Mouse (Mus musculus) regulatory T cell (primary cell): ENCODE data around the gene Arhgap23.

Source experiments
- in situ Hi-C: fragments of 300-600 bp; cut with MboI, MseI; formaldehyde crosslinking; loops from one replicate; pipeline ENCODE4 v1.15.1; 2025; ENCODE audit warnings: high pct_unique_total_duplicates

Arhgap23 gene

DNA sequence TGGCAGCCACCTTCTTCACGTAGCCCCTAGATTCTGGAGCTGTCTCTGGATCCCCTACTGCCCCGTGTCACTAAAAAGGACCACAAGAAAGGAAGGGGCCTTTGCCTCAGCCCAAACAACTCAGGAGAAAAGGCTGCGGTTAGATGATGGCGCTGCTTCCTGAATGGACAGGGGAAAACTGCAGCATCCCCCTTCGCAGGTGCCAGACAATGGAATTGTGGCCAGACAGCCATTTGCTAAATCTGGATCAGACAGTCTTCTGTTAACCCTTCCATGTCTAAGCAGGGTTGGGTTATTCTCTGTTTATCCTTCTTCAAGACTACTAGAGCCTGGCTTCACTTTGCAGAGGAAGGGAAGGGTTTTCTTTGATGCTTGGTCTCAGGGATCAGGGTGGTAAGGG, 115.6 kb downstream of the Arhgap23 start:
- in situ Hi-C loops = no loop called here

DNA sequence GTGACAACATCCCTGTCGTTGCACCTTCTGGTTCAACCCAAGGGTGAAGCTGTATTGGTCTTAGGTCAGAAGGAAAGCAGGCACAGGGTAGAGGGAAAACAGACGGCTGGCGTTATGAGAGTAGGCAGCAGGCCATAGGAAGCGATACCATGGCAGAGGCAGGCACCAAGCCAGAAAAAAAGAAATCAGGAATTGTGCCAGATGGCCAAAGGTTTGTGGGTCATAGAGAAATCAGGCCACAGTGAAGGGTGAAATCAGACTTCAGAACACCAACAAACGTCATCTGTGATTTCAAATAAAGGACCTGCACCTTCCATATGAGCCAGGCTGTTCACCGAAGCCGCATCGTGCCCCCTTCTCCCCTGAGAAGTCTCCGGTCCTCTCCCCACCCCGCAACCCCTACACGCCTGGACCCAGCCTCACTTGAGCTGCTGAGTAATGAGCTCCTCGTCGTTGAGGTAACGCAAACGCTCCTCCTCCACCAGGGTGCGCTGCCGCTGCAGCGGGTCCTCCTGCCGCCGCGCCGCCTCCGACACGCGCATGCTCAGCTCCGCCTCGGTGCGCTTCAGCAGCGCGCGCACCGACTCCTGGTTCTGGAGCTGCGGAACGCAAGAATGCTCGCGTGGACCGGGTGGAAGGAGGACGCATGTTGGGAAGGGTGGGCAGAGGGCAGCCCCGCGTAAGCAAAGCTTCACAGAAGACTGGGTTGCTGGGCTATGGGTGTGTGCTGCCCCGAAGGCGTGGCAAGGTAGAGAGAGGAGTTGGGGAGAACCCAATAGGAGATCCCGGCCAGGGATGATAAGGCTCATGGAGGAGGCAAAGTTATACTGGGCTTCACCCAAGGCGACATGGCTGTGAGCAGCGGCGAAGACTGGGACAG, 116.3 kb downstream of the Arhgap23 start:
- in situ Hi-C loops = no loop called here

DNA sequence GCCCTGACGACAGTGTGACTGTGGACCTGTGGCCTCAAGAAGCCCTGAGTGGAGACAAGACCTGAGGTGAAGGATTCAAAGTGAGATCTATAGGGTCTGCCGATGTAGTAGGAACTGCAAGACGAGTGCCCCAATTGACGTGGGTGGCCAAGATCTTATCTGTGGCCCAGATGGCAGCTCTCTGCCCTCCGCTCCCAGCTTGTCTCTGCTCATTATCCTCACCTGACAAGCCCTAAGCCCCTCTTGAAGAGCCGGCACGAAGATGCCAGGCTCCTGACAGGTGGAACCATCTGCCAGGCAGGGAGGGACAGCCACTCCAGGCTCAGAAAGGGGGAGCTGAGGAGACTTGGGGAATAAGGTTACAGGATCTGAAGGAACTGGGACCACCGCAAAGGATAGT, 117.0 kb downstream of the Arhgap23 start:
- in situ Hi-C loops = no loop called here

DNA sequence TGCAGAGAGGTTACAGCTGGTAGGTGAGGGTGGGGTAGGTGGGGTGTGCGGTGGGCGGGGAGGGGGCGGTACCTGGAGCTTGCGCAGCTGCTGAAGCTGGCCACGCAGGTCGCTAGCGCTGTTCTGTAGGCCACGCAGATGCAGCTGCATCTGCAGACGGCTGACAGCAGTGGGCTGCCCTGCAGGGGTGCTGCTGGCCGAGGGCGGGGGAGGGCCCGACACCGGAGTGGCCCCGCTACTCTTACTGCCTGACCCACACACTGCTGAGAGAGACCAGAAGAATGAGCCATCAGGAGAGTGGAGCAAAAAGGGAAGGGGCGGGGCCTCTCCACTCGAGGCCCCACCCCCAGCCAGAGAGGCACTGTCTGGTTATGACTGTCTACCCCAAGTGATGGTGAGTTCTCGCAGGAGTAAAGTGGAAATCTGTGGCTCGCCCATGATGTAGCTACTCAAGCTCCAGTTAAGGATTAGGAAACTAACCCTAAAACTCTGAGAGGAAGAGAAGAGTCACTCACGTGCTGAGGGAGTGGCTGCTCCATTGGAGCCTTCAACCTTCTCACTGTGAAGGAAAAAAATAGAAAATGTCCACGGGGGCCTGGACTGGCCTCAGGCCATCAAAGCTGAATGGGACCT, 117.7 kb downstream of the Arhgap23 start:
- in situ Hi-C loops = no loop called here

DNA sequence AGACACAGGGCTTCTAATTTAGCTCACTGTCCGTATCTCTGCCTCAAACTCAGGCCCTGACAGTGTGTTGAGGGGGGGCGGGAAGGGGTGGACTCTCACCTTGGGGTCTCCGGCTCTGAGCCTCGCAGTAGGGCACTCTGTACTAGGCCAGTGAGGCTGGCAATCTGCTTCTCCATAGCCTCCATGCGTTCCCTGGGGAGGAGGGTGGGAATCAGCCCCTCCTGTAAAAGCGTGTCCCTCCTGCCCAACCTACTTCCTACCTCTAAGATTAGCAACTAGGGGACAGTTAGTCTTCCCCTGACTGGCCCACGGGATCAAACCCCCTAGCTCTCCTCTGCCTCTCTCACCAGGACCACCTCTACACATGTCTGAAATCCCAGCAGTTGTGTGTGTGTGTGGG, 118.3 kb downstream of the Arhgap23 start:
- in situ Hi-C loops = no loop called here

DNA sequence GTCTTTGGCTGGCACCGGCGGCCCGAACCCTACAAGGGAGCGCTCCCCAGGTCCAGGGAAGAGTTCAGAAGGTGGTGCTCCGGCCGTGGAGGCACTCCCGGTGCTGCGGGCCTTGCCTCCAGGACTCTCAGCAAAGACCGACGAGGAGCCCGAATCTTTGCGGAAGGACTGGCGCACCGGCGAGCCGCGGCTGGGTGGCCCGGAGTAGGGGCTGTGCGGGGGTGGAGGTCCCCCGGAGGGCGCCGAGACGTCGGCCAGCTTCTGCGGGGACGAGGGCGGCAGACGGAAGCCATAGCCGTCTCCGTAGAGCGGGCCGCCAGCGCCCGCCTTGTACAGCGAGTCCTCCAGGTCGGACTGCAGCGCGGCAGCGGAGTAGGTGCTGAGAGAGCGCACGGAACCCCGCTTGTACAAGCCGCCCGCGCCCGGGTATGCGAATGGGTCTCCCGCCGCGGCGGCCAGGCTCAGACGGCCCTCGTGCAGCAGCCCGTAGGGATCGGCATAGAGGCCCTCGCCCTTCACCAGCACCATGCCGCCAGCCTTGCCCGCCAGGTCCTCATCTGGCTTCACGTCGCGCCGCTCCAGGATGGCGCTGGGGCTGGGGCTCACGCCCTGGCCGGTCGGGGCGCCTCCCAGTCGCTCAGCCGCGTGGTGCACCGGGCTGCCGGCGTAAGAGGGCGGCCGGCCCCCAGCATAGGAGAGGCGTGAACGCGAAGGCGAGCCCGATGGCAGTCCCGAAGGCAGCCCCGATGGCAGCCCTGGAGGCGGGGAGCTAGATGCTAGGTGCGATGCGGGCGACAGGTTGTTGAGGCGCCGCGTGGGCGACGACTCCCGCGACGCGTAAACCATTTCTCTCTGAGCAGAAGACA, 119.3 kb downstream of the Arhgap23 start:
- in situ Hi-C loops = no loop called here

DNA sequence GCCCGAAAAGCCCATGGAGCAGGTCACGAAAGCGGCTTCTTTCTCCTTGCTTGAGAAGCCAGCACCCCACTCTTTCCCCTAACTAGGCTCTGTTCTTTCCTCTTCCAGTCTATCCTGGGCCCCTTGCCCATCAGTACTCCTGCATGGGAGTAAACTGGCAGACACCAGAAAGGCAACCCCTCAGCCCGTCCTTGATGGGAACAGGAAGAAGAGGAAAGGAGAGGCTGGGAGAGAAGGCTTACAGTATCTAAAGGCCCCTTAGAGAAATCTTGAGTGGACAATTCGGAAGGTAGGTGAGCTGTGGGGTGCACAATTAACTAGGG, 119.9 kb downstream of the Arhgap23 start:
- in situ Hi-C loops = no loop called here

DNA sequence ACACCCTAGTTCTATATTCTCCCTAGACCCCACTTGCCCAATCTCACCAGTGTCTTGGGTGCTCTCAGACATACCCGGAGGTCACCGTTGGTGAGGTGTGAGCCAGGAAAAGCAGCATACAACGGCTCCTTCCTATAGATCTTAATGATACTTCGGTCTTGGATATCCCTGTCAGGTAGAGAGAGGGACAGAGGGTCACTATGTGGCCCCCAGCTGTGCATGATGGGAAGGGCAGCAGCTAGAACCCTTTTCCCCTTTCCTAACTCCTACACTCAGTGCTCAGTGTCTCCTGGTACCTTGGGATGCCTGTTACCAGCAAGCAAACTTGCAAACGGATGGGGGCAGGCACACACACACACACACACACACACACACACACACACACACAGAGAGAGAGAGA, 120.3 kb downstream of the Arhgap23 start:
- in situ Hi-C loops = no loop called here

DNA sequence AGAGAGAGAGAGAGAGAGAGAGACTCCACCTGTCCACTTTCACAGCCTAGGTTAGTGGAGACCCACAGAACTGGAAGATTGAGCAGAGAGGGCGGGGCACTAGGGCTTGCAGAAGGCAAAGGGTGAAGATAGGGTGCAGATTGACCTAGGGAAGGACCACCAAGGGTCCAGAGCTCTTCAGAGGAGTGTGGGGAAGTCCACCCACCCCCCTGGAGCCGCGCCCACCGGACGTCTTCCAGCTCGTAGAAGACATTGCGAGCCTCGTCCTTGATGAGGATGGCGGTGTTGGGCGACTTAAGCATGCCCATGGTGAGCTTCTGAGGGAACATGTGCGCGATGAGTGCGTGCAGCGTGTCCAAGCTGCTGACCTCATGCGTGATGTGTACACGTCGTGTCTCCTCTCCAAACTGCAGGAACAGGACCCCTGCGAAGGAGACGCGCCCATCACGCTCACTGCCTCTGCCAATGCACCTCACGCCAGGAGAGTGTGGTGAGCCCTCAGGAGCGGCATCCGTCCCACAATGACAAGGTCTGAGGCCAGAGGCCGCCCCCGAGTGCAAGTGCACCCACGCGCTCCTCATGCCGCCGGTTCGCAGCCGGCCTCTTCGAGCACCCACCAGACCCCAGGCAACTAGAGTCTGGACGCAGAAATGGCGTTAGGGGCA, 120.9 kb downstream of the Arhgap23 start:
- in situ Hi-C loops = no loop called here

DNA sequence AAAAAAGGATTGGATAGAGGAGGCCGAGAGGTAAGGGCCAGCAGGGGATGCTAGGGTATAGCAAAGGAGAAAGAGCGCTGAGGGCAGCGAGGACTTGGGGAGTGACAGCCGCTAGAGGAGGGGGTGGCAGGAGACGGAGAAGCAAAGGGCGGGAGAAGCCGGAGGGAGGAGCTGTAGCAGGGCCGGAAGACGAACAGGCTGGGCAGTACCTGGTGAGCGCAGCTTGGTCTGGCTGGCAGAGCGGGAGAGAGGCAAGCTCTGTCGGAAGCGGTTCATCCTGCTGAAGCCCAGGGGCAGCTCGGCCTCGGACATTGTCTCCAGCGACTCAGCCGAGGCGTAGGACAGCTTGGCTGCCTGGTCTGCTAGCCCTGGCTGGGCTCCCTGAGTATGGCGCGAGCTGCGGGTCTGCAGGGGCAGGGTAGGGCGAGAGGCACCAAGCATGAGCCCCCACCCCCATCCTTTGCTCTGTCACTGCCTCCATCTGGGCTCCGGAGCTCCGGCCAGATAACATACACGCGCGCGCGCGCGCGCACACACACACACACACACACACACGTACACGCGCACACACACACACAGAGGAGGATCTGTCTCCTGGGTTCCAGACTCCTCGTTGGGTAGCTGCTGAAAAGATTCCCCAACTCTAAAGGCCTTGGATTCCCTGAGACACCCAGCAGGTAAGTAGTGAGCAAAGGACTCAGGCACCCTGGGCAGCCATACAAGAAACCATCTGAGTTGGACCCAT, 121.7 kb downstream of the Arhgap23 start:
- in situ Hi-C loops = no loop called here

DNA sequence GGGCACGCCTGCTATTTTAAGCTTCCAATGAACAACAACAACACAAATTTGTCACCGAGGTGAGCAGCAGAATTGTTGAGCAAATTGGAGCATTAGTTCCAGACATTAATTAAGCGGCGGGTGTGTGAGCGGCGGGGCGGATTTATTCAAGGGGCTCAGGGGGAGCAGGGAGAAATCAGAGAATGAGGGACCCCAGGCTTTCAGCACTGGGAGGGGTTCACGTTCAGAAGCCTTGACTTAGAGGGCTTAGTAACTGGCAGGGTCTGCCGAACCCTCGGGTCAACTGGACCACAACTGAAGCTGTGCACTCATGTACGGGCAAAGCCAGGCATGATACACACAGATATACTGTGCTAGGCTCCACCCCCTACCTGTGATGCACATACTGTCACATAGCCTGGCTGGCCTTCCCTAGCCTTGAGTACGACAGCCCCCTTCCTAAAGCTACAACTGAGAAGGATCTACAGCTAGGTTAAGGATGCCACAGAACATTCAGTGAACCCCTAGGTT, 122.3 kb downstream of the Arhgap23 start:
- in situ Hi-C loops = no loop called here

DNA sequence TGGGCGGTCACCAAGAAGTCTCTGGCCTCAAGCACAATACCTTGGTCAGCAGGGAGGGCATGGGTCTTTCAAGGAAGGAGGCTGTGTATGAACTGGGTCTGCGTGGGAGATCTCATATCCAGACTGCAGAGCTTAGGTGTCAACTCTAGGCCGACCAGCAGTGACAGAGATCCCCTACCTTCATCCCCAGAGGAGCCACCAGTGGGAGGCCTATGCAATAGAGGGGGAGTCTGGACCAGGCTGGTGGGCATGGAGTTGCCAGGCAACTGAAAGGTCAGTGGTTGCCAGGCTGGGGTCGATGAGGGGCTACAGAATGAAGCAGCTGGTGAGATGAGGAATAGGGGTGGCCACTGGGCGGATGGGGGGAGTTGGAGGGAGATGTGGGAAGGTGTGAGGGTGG, 124.3 kb downstream of the Arhgap23 start:
- in situ Hi-C loops = no loop called here

DNA sequence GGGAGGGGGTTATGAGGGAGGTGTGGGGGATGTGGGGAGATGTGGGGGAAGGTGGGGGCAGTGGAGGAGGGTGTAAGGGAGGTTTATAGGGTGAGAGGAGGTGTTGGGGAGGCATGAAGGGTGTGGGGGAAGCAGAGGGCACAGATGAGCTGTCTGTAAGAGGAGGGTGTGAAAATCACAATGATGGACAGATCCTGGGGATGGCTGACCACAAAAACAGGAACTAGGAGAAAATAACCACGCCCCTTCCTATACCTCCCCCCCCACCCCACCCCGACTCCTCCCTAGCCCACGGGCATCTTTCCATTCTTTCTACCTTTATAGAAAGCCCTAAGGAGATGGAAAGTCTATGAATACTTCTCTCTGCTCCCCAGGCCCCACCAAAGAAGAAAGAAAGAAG, 124.8 kb downstream of the Arhgap23 start:
- in situ Hi-C loops = no loop called here

DNA sequence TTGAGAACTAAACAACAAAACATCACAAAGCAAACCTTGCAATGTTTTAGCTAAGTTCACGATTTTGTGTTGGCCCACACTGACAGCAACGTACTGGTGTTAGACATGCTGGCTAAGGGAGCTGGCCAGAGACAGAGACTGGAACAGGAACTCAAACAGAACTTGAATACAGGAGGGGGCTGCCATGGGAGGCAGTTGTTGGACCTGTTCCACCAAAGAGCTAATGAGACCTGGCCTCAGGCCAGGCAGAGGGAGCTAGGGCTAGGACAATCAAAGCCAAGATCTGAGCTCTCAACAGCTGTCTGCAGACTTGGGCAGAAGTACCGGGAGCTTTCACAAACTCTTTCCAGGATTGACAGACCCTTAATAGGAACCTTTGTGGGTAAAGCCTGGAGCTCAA, 125.3 kb downstream of the Arhgap23 start:
- in situ Hi-C loops = no loop called here

DNA sequence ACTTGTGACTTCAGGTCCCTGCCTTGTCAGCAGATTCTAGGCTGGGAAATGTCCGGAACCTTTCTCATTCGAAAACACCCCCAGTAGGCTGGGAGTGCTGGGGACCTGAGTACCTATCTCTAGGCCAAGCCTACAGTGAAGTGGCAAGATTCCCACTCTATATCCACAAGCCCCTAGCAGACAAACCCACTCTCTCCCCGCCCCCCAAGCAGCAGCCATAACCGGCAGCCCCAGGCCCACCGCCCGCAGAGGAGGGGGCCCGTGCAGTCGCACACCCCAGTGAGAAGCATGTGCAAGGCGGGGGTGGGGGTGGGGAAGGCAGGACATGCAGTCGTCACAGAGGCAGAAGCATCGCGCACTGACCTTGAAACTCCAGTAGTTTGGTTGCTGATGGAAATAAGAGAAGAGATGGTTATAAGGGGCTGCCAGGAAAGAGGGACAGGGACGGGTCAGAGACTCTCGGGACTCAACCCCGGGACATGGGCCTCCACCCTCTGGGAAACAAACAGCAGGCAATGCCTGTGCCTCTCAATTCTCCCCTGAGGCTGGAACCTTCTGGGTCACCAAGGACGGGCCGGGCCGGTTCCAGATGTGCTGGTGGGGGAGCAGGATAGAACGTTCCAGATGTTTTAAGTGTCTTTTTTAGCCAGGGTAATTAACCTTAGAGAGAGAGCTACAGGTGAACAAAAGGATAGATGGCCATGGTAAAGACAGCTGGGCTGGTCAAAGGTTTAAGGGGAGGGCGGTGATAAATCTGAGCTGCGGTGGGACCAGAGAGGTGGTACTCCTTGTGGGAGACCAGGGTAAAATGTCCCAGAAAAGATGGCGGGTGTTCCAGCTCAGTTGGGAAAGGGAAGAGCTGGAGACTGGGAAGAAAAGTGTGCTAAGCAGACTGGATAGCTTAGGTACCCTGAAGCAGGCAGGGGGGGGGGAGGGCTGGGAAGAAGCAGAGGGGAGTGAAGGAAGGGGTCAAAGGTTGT, 127.1 kb downstream of the Arhgap23 start:
- in situ Hi-C loops = no loop called here

DNA sequence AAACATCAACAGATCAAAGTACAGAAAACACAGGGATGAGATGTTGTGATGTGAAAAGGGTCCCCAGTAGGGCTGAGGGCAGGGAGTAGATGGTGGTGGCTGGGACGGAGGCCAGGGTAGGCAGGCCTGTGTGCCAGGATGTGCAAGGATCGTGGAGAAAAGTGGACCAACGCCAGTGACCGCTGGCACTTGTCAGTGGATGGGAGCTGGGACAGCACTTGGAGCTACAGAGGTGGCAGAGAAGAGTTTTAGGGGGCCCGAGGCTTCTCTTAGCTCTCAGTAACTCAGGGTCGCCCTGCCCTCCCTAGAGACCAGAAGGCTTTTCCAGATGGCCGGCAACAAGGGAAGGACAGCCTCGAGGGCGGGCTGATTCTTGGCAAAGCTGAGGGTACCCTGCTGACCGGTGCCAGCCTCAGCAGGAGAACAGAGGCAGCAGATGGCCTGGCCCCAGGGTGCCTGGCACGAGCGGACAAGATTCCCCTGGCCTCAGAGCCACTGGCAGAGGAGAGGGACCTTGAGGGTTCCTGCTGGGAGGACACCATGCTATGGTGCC, 127.9 kb downstream of the Arhgap23 start:
- in situ Hi-C loops = no loop called here

DNA sequence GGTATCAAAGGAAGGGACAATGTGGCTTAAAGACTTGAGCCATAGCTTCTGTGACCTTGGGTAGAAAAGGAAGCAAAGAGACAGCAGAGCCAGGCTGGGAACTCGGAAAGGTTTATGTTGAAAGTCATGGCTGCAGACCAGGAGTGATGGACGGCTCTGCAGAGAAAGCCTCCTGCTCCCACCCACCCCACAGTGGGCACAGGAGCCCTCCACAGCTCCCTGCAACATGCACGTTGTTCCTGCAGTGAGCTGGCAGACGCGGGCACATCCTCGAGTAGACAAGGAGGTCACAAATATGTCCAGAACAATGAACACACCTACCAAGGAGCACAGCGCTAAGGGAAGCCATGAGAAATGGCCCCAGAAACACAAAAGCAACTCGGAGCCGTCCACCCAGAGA, 128.6 kb downstream of the Arhgap23 start:
- in situ Hi-C loops = no loop called here

DNA sequence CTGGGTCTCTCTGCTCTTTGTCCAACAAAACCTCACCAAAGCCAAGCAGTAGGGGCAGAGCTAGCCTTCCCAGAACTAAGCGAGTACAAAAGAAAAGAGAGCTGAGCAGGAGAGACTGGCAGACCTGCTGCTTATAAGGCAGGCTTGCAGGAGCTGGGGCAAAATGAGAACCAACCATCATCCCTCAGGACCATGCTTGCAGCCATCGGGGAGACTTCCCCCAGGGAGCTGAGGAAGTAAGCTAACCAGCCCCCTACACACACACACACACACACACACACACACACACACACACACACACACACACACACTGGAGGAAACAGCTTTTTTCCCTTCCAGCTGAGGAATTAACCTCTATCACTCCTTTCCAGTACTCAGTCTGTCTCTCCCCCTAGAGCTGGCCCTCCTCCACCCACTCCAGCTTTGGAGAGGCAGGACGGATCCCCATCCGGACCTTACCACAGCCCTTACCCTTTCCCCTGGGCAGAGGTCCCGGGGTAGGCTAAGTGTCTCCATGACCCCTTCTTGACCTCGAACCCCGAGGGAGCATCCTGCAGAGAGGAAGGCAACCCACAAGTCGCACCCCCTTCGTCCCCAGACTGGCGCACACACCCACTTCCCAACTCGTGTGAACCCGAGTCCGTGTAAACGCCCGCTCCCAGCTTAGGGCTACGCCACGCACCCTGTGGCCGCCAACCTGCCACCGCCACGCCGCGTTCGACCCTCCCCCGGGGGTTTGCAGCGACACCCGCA, 130.7 kb downstream of the Arhgap23 start:
- in situ Hi-C loops = no loop called here
